Mouse (Mus musculus) liver, postnatal 0 days (tissue): ENCODE measurements around the gene Unkl. TPM values are rescaled to one million over a fixed set of nuclear protein-coding genes. Genes with fewer than 3 reads are reported as not detected.

ENCODE experiments used
- ATAC-seq: fragments of 200-750 bp; cut with Nextera tagmentation; 2 replicates; pipeline ENCODE4 v1.8.0; 2017; ENCODE audit warnings: mild to moderate bottlenecking, moderate library complexity
- DNase-seq: peaks from one replicate; pipeline ENCODE4 v3.0.0-alpha.2; 2016
- H3K27ac ChIP-seq: fragments of 300-500 bp; sonication (generic); 2 replicates; pipeline ENCODE4 v1.5.1; 2014; ENCODE audit warnings: antibody characterized with exemption, moderate library complexity, mild to moderate bottlenecking, low read depth
- H3K27me3 ChIP-seq: fragments of 300-500 bp; sonication (generic); 2 replicates; pipeline ENCODE4 v1.6.1; 2014; ENCODE audit warnings: low read length, control low read depth, mixed read lengths; ENCODE audit not compliant: insufficient read depth
- H3K36me3 ChIP-seq: fragments of 300-500 bp; sonication (generic); replicated peaks from 2 replicates; pipeline ENCODE4 v1.6.1; 2014; ENCODE audit warnings: mild to moderate bottlenecking, control low read depth, low read length, moderate library complexity, mixed read lengths; ENCODE audit not compliant: insufficient read depth
- H3K4me1 ChIP-seq: fragments of 300-500 bp; sonication (generic); 2 replicates; pipeline ENCODE4 v1.6.1; 2014; ENCODE audit warnings: antibody characterized with exemption, mild to moderate bottlenecking, control low read depth; ENCODE audit not compliant: insufficient read depth
- H3K4me2 ChIP-seq: fragments of 300-500 bp; sonication (generic); 2 replicates; pipeline ENCODE4 v1.6.1; 2014; ENCODE audit warnings: low read depth, mild to moderate bottlenecking, low read length, moderate library complexity, mixed read lengths
- H3K4me3 ChIP-seq: fragments of 300-500 bp; sonication (generic); 2 replicates; pipeline ENCODE4 v1.5.1; 2014; ENCODE audit warnings: low read depth, low read length
- H3K9ac ChIP-seq: fragments of 300-500 bp; sonication (generic); replicated peaks from 2 replicates; pipeline ENCODE4 v1.6.1; 2014; ENCODE audit warnings: mild to moderate bottlenecking, moderate library complexity
- H3K9me3 ChIP-seq: fragments of 300-500 bp; sonication (generic); 2 replicates; pipeline ENCODE4 v1.6.1; 2016; ENCODE audit warnings: mild to moderate bottlenecking, control low read depth, low read length, mixed read lengths
- CTCF ChIP-seq: sonication (generic); IDR thresholded peaks from 2 replicates; pipeline ENCODE4 v1.5.1; 2016; ENCODE audit warnings: antibody characterized with exemption, low read depth
- EP300 ChIP-seq: IDR thresholded peaks from 2 replicates; pipeline ENCODE4 v1.6.1; 2016; ENCODE audit warnings: antibody characterized with exemption, low read depth, mild to moderate bottlenecking
- whole genome bisulfite sequencing: fragments of 180-500 bp; shearing (Covaris S2); extraction: QIAGEN DNeasy Blood & Tissue Kit; methylation state at CpG from one replicate; pipeline ENCODE4 v1.1.7; 2014; ENCODE audit not compliant: insufficient replicate concordance; 5-methylcytosine and 5-hydroxymethylcytosine counted together
- polyA plus RNA-seq: library from polyadenylated mRNA; unstranded; fragments of >200 nt; fragmentation: Nextera tagmentation; extraction: Ambion mirVana; gene quantifications from 2 replicates; pipeline ENCODE4 v1.2.1, GENCODE M21; 2015

Unkl gene
- polyA plus RNA-seq, 1 experiment from 2014 or later = 3.4 TPM

DNA sequence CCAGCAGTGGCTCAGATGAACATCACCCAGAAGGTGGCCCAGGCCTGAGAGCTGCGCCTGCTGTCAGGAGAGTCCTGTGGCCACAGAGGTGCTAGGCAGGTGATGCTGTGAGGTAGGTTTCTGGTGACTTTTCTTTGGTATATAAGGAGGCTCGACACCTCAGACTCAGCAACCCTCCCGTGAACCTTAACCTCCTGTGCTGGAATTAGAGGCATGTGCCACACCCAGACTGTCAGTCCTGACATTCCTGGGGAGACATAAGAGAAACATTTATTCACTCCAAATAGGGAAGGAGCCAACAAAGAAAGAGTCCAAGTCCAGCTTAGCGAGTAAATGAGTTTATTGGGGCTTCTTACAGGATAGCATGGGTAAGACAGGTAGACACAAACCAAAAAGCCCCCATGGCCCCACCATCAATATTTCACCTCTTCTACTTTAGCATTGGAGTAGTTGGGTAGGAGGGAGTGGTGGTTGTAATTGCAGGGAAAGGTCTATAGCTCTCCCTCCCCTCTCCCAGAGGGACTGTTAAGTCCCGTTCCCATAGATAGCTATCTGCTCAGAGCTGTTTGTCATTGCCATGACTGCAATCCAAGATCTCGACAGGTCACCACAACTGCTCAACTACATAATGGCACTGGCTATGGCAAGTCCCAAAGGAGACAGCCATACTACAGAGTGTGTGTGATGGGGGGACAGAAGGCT, 22.1 kb upstream of the Unkl start:
- ATAC-seq (no peak), DNase-seq (no peak)
- no peak overlapping the region for H3K4me2 ChIP-seq
- 50% methylated on average over 6 of the region's 6 CpGs for WGBS
- TF ChIP-seq CTCF (no peak), EP300 (no peak)
- H3K27ac ChIP-seq = no peak overlapping the region
- no peak overlapping the region for H3K9ac ChIP-seq
- no peaks in the 10 kb centered on the region for H3K27me3 ChIP-seq
- no peaks in the 10 kb centered on the region for H3K9me3 ChIP-seq
- H3K4me1 ChIP-seq = no peaks in the 10 kb centered on the region
- H3K4me3 ChIP-seq = no peak overlapping the region
- H3K36me3 ChIP-seq = peaks cover 2% of the 10 kb centered on the region; the same call in 1 of the 2 replicates

DNA sequence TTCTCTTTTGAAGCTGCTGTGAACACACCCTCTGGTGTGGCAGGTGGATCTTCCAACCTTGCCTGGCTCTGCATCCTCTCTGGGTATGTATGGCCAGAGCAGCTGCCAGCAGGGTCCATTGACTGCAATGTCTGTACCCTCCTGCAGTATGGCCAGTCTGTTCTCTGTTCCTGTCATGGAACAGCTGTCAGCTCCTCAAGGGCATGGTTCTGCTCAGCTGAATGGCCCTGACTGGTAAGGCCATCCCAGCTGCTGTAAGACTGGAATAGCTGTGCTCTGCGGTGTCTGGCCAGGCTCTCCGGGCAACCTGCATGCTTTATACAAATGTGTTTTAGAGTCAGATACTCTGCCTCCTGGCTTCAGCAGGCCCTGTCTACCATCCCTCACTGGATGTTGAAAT, 18.5 kb upstream of the Unkl start:
- H3K9me3 ChIP-seq = no peaks in the 10 kb centered on the region
- H3K27ac ChIP-seq = no peak overlapping the region
- DNase-seq = no peak
- H3K4me2 ChIP-seq = no peak overlapping the region
- no peaks in the 10 kb centered on the region for H3K27me3 ChIP-seq
- no peak overlapping the region for H3K9ac ChIP-seq
- H3K4me3 ChIP-seq = no peak overlapping the region
- no peak for ATAC-seq
- no peaks in the 10 kb centered on the region for H3K36me3 ChIP-seq
- no peaks in the 10 kb centered on the region for H3K4me1 ChIP-seq
- no peak for TF ChIP-seq EP300
- no peak for TF ChIP-seq CTCF
- 82% methylated on average over 2 of the region's 2 CpGs for WGBS

DNA sequence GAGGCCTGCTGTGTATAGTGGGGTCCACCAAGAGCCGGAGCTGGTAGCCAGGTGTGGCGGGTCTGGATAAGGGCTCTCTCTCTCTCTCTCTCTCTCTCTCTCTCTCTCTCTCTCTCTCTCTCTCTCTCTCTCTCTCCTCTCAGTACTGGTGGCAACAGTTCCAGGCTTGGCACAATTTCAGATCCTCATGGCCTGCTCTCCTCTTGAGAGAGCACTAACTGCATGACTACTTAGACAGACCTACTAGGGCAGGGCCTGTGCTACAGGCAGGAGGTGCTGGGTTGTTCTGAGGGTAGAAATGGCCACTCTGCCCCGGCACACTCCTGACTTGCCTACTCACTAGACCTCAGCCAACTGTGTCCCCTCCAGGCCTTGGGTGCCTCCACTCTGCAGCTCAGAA, 15.6 kb upstream of the Unkl start:
- Histone ChIP-seq H3K4me2 (no peak overlapping the region), H3K36me3 (no peaks in the 10 kb centered on the region), H3K27me3 (no peaks in the 10 kb centered on the region), H3K27ac (no peak overlapping the region), H3K4me3 (no peak overlapping the region), H3K9ac (no peak overlapping the region), H3K4me1 (0 out of 2 replicates have a peak, but pooled peaks cover 2% of the 10 kb centered on the region), H3K9me3 (no peaks in the 10 kb centered on the region)
- DNase-seq (no peak), ATAC-seq (no peak)
- 71% methylated on average over 3 of the region's 3 CpGs for WGBS
- TF ChIP-seq EP300 (no peak), CTCF (no peak)

DNA sequence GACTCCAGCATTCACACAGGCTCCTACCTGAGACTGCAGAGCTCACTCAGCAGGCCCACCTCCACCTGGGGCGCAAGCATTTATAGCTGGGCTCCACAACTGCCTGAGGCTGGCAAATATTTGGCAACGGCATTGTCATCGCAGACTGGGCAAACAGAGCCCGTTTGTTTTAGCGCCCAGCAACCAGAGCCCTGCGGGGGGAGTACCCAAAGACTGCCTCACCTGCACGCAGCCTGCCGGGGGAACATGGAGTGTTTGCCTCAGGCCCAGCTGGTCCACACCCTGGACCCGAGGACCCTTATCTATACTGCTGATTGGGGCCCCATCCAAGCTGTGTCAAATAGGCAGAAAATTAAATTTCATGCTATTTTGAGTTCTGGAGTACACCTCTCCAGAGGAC, 12.8 kb upstream of the Unkl start, which contains the start of gene Gm38655:
Gm38655 (minus strand) TSS at position 61 of the 400 bp plus-strand sequence.
- DNase-seq (peak; percentile 38), ATAC-seq (no peak)
- TF ChIP-seq CTCF = no peak
- no peak within 1 kb of the TSS for H3K4me2 ChIP-seq
- H3K27me3 ChIP-seq = no peaks in the 10 kb centered on the region
- no peak within 1 kb of the TSS for H3K4me3 ChIP-seq
- H3K9ac ChIP-seq = no peak within 1 kb of the TSS
- H3K36me3 ChIP-seq = no peaks in the 10 kb centered on the region
- 49% methylated on average over 9 of the region's 9 CpGs for WGBS
- no peaks in the 10 kb centered on the region for H3K9me3 ChIP-seq
- no peak within 1 kb of the TSS for H3K27ac ChIP-seq
- 0 out of 2 replicates have a peak, but pooled peaks cover 2% of the 10 kb centered on the region for H3K4me1 ChIP-seq

DNA sequence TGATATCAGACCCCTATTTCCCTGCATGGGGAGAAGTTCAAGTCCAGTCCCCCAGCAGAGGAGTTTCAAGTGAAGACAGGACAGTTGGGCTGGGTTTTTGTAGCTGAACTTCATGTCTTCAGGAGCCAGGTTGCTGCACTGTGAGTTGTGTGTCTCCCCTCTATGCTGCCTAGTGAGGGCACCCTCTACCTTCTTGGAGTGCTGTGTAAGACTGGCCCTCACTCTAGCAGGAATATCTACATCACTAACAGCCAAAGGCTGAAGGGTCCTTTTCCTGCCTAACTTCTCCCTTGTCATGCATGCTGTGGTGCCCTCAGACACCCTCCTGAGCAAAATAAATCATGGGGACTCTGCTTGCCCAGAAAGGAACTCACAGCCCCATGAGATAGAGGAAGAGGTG, 5.0 kb upstream of the Unkl start:
- Histone ChIP-seq H3K9me3 (no peaks in the 10 kb centered on the region), H3K27ac (peak overlapping the region; percentile 95; the same call in 1 of the 2 replicates), H3K36me3 (no peaks in the 10 kb centered on the region), H3K4me1 (peaks cover 25% of the 10 kb centered on the region), H3K4me3 (no peak overlapping the region), H3K27me3 (no peaks in the 10 kb centered on the region), H3K4me2 (peak overlapping the region; percentile 98), H3K9ac (peak overlapping the region; percentile 89; the same call in 1 of the 2 replicates)
- TF ChIP-seq EP300 (no peak), CTCF (0 out of 2 replicates have a peak, but pooled peaks have one; percentile 21)
- DNase-seq (no peak), ATAC-seq (no peak)

DNA sequence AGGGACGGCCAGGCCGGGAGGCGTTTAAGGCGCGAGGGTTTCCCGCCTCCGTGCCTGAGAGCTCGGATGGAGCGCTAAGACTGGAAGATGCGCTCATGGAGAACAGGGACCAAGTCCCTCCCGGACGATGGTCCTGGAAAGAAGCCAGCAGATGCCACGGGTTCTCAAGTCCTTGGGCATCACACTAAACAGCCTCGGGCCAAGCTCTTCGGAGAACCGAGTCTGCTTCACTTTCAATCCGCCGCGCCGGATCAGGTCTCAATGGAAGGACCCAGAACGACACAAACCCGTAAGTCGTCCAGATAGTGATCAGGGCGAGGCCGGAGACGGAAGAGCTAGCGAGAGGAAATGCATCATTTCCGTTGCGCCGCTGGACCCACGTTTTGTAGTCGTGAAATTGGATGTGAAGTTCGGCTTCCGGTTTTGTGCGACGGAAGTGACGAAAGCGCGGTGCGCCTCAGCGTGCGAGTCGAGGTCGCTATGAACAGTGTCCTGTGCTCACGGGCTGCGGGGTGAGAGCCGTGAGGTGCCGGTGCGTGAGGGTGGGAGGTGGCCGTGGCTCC, 4.0 kb upstream of the Unkl start, which contains the start of gene BC003965:
BC003965 (plus strand) TSS at position 426 of the 563 bp plus-strand sequence.
- peak within 1 kb of the TSS; percentile 95 for H3K27ac ChIP-seq
- H3K9ac ChIP-seq = peak within 1 kb of the TSS; percentile 89
- H3K4me2 ChIP-seq = peak within 1 kb of the TSS; percentile 98
- TF ChIP-seq EP300 = peak; percentile 89
- no peak; the same call in 1 of the 2 replicates for TF ChIP-seq CTCF
- peak; percentile 85 for ATAC-seq
- H3K4me1 ChIP-seq = peaks cover 25% of the 10 kb centered on the region
- peak; percentile 98 for DNase-seq
- H3K4me3 ChIP-seq = peak within 1 kb of the TSS; percentile 93
- no peaks in the 10 kb centered on the region for H3K36me3 ChIP-seq
- WGBS = under 1% methylated on average over 50 of the region's 50 CpGs
- H3K27me3 ChIP-seq = no peaks in the 10 kb centered on the region
- no peaks in the 10 kb centered on the region for H3K9me3 ChIP-seq
